Mouse (Mus musculus) cerebellum, adult 2 months (tissue): ENCODE results near the gene Lats1.

ENCODE experiments used
- CTCF ChIP-seq: fragments of 200-500 bp; IDR thresholded peaks from 2 replicates; pipeline ENCODE4 v1.5.1; 2011; ENCODE audit warnings: low read depth, mild to moderate bottlenecking, control low read depth, low read length, moderate library complexity, borderline replicate concordance; ENCODE audit not compliant: insufficient read depth
- POLR2A ChIP-seq: fragments of 200-500 bp; IDR thresholded peaks from 2 replicates; pipeline ENCODE4 v1.6.1; 2011; ENCODE audit warnings: low read length, control low read depth, borderline replicate concordance; ENCODE audit not compliant: insufficient read depth

- TF ChIP-seq CTCF, result no peak
- TF ChIP-seq POLR2A, result no peak
These were observed 67.7 kb downstream of the Lats1 start for GRCm38 (mm10) chr10:7748752-7749151.
